ENCODE assay signal across 8 mouse cellular contexts in the genomic region with DNA sequence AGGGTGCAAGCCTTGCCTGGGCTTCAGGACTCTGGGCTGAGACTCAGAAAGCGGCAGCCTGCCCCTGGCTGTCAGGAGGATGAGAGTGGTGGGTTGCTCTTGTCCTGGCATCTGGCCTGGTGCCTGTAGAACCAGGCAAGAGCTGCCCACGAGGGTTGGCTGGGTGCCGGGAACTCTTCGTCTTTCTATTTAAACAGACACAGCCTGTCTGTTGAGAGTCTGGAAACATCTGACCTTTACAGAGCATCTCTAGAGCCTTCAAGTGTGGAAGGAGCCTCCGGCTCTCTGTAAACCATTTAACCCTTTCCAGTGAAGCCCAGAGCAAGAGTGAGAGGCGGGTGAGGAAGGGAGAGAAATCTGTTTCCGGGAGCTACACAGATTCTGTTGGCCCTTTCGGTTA. TPM values are rescaled to one million over a fixed set of nuclear protein-coding genes. Genes with fewer than 3 reads are reported as not detected.
A peak's percentile ranks its signal among the peaks of the same experiment; 100 is the strongest.
DNase-seq lines count a peak whose midpoint lies in the region; ATAC-seq lines count a peak whose summit lies in the region.
"Had no signal": no experiment of that assay in that cellular context is flagged by ENCODE, and none has a peak within 500 bp of the region (broad histone marks: within the 10 kb centered on the region; RNA-seq: fewer than 3 reads in every experiment).

No protein-coding gene starts in this region.

- peak overlapping the region; percentile 28 for H3K27ac ChIP-seq in neural tube, embryonic 14.5 days (ENCODE audit: low read depth, low read length)
- H3K27ac ChIP-seq: neural tube, embryonic 12.5 days had no signal

- H3K9ac ChIP-seq in neural tube, embryonic 14.5 days (replicated peaks; ENCODE audit: low read depth, low read length) = 0 out of 2 replicates have a peak overlapping the region, but pooled peaks have one; percentile 25
- H3K9ac ChIP-seq: neural tube, embryonic 12.5 days had no signal

- no peaks in the 10 kb centered on the region for H3K9me3 ChIP-seq in neural tube, embryonic 14.5 days (ENCODE audit: control insufficient read depth, low read length)
- H3K9me3 ChIP-seq: neural tube, embryonic 12.5 days had no signal

- no peaks in the 10 kb centered on the region for H3K27me3 ChIP-seq in neural tube, embryonic 14.5 days (ENCODE audit: control insufficient read depth, insufficient read depth, low read length)
- H3K27me3 ChIP-seq: neural tube, embryonic 12.5 days had no signal

- DNase-seq in layer of hippocampus, adult 11-12 months (ENCODE audit: low spot score) = peak; percentile 71
- DNase-seq in layer of hippocampus, adult 9-10 months (ENCODE audit: low spot score) = no peak
- peak; percentile 73 for DNase-seq in adrenal gland, postnatal 25 days
- DNase-seq in frontal cortex, postnatal 14 days (ENCODE audit: low spot score in 2 of 2) = peak; percentile 50 to 60
- peak; percentile 53 to 86 for DNase-seq in kidney, postnatal 25 days
- DNase-seq in urinary bladder, adult 18-20 months (ENCODE audit: low spot score in 2 of 2) = no peak

- peaks cover 11% of the 10 kb centered on the region; the same call in 1 of the 2 replicates for H3K4me1 ChIP-seq in neural tube, embryonic 14.5 days (ENCODE audit: control insufficient read depth, insufficient read depth, low read length)

- H3K4me2 ChIP-seq in neural tube, embryonic 14.5 days (ENCODE audit: low read depth, low read length) = no peak overlapping the region
- H3K4me2 ChIP-seq: neural tube, embryonic 12.5 days had no signal

- 39% methylated on average over 8 of the region's 8 CpGs for WGBS in neural tube, embryonic 14.5 days

- H3K4me3 ChIP-seq in neural tube, embryonic 14.5 days (ENCODE audit: low read depth, low read length) = no peak overlapping the region
- H3K4me3 ChIP-seq: neural tube, embryonic 12.5 days had no signal

- peak; percentile 70; the same call in 1 of the 2 replicates for ATAC-seq in neural tube, embryonic 14.5 days (ENCODE audit: low read depth)

- no peaks in the 10 kb centered on the region for H3K36me3 ChIP-seq in neural tube, embryonic 14.5 days (ENCODE audit: control insufficient read depth, insufficient read depth, low read length)
- H3K36me3 ChIP-seq: neural tube, embryonic 12.5 days had no signal

RNA-seq across cellular contexts. Expression of a gene that starts 15.3 kb away (rescaled TPM):
- total RNA-seq in adrenal gland, postnatal 25 days (2021) = 68.9 and 70.0 TPM in 2 replicates
- polyA plus RNA-seq in neural tube, embryonic 14.5 days (2014; fragmentation: Nextera tagmentation; extraction: Ambion mirVana) = 18.7 and 25.7 TPM in 2 replicates

RNA-seq across cellular contexts. Expression of a gene that starts 56.2 kb away (rescaled TPM):
- total RNA-seq in adrenal gland, postnatal 25 days (2021) = 152 and 173 TPM in 2 replicates
- 189 and 215 TPM in 2 replicates for polyA plus RNA-seq in neural tube, embryonic 14.5 days (2014; fragmentation: Nextera tagmentation; extraction: Ambion mirVana)

Comparison
In these comparisons a context has a peak if more than half of its experiments do, and no peak if none do; other contexts are left out.
1. DNase-seq: peak in layer of hippocampus, adult 11-12 months (single experiment), adrenal gland, postnatal 25 days (single experiment), frontal cortex, postnatal 14 days (2 of 2) and kidney, postnatal 25 days (2 of 2); none in layer of hippocampus, adult 9-10 months (single experiment) and urinary bladder, adult 18-20 months (0 of 2).